Mouse (Mus musculus) ES-E14 (cell line): ENCODE measurements around the gene Phlpp1.

ENCODE experiments used
- CHD2 ChIP-seq: IDR thresholded peaks from 2 replicates; pipeline ENCODE4 v1.6.1; 2014; ENCODE audit warnings: mild to moderate bottlenecking, low read depth, low read length, inconsistent platforms
- MAFK ChIP-seq: IDR thresholded peaks from 2 replicates; pipeline ENCODE4 v1.6.1; 2014; ENCODE audit warnings: mild to moderate bottlenecking, low read depth, low read length, inconsistent platforms; ENCODE audit not compliant: insufficient read depth
- ZNF384 ChIP-seq: IDR thresholded peaks from 2 replicates; pipeline ENCODE4 v1.6.1; 2012; ENCODE audit warnings: low read depth, low read length, inconsistent platforms

GRCm38 (mm10) chr1:106403011-106403501 lies 231.5 kb downstream of the Phlpp1 start:
- no peak for TF ChIP-seq CHD2
- no peak for TF ChIP-seq MAFK
- no peak for TF ChIP-seq ZNF384
